Mouse (Mus musculus): ENCODE data around the gene Hsd3b1. TPM values are rescaled to one million over a fixed set of nuclear protein-coding genes. Genes with fewer than 3 reads are reported as not detected.

Hsd3b1 gene
- polyA plus RNA-seq, 1 experiment: not detected

GRCm38 (mm10) chr3:98868219-98868618, 8.6 kb upstream of the Hsd3b1 start:
- WGBS: 67% methylated on average over 2 of the region's 2 CpGs
- Histone ChIP-seq H3K4me3 (replicated peaks; ENCODE audit: control insufficient read depth, low read depth, low read length) (no peak overlapping the region), H3K27ac (ENCODE audit: control insufficient read depth, insufficient read depth, low read depth, low read length, poor library complexity) (no peak overlapping the region), H3K4me1 (ENCODE audit: control insufficient read depth, insufficient read depth, low read length) (no peaks in the 10 kb centered on the region)
- TF ChIP-seq CTCF (IDR thresholded peaks at IDR 0.05; ENCODE audit: control insufficient read depth, insufficient read depth, low read length): no peak
- TF ChIP-seq POLR2A (IDR thresholded peaks at IDR 0.05; ENCODE audit: borderline replicate concordance, control insufficient read depth, low read depth, low read length): no peak

GRCm38 (mm10) chr3:98862800-98863199, 3.2 kb upstream of the Hsd3b1 start:
- no peak overlapping the region for H3K27ac ChIP-seq (ENCODE audit: control insufficient read depth, insufficient read depth, low read depth, low read length, poor library complexity)
- no peak overlapping the region for H3K4me3 ChIP-seq (replicated peaks; ENCODE audit: control insufficient read depth, low read depth, low read length)
- TF ChIP-seq CTCF (IDR thresholded peaks at IDR 0.05; ENCODE audit: control insufficient read depth, insufficient read depth, low read length): no peak
- TF ChIP-seq POLR2A (IDR thresholded peaks at IDR 0.05; ENCODE audit: borderline replicate concordance, control insufficient read depth, low read depth, low read length): no peak
- 79% methylated on average over 1 of the region's 1 CpGs for WGBS
- H3K4me1 ChIP-seq (ENCODE audit: control insufficient read depth, insufficient read depth, low read length): no peaks in the 10 kb centered on the region

GRCm38 (mm10) chr3:98858051-98858450, 1.5 kb downstream of the Hsd3b1 start:
- WGBS: 91% methylated on average over 2 of the region's 2 CpGs
- no peaks in the 10 kb centered on the region for H3K4me1 ChIP-seq (ENCODE audit: control insufficient read depth, insufficient read depth, low read length)
- H3K4me3 ChIP-seq (replicated peaks; ENCODE audit: control insufficient read depth, low read depth, low read length): no peak overlapping the region
- no peak for TF ChIP-seq CTCF (IDR thresholded peaks at IDR 0.05; ENCODE audit: control insufficient read depth, insufficient read depth, low read length)
- TF ChIP-seq POLR2A (IDR thresholded peaks at IDR 0.05; ENCODE audit: borderline replicate concordance, control insufficient read depth, low read depth, low read length): no peak
- no peak overlapping the region for H3K27ac ChIP-seq (ENCODE audit: control insufficient read depth, insufficient read depth, low read depth, low read length, poor library complexity)

- no peak overlapping the region for H3K27ac ChIP-seq (ENCODE audit: control insufficient read depth, insufficient read depth, low read depth, low read length, poor library complexity)
- H3K4me1 ChIP-seq (ENCODE audit: control insufficient read depth, insufficient read depth, low read length): no peaks in the 10 kb centered on the region
- H3K4me3 ChIP-seq (replicated peaks; ENCODE audit: control insufficient read depth, low read depth, low read length): no peak overlapping the region
- no peak for TF ChIP-seq POLR2A (IDR thresholded peaks at IDR 0.05; ENCODE audit: borderline replicate concordance, control insufficient read depth, low read depth, low read length)
- no peak for TF ChIP-seq CTCF (IDR thresholded peaks at IDR 0.05; ENCODE audit: control insufficient read depth, insufficient read depth, low read length)
- 30% methylated on average over 1 of the region's 1 CpGs for WGBS
These were observed 2.7 kb downstream of the Hsd3b1 start for GRCm38 (mm10) chr3:98856892-98857291.

GRCm38 (mm10) chr3:98855160-98855559, 4.4 kb downstream of the Hsd3b1 start:
- no peak overlapping the region for H3K27ac ChIP-seq (ENCODE audit: control insufficient read depth, insufficient read depth, low read depth, low read length, poor library complexity)
- H3K4me3 ChIP-seq (replicated peaks; ENCODE audit: control insufficient read depth, low read depth, low read length): no peak overlapping the region
- no peaks in the 10 kb centered on the region for H3K4me1 ChIP-seq (ENCODE audit: control insufficient read depth, insufficient read depth, low read length)
- no peak for TF ChIP-seq CTCF (IDR thresholded peaks at IDR 0.05; ENCODE audit: control insufficient read depth, insufficient read depth, low read length)
- no peak for TF ChIP-seq POLR2A (IDR thresholded peaks at IDR 0.05; ENCODE audit: borderline replicate concordance, control insufficient read depth, low read depth, low read length)
- 63% methylated on average over 3 of the region's 3 CpGs for WGBS

- no peaks in the 10 kb centered on the region for H3K4me1 ChIP-seq (ENCODE audit: control insufficient read depth, insufficient read depth, low read length)
- WGBS: 30% methylated on average over 1 of the region's 1 CpGs
- no peak overlapping the region for H3K4me3 ChIP-seq (replicated peaks; ENCODE audit: control insufficient read depth, low read depth, low read length)
- H3K27ac ChIP-seq (ENCODE audit: control insufficient read depth, insufficient read depth, low read depth, low read length, poor library complexity): no peak overlapping the region
- TF ChIP-seq POLR2A (IDR thresholded peaks at IDR 0.05; ENCODE audit: borderline replicate concordance, control insufficient read depth, low read depth, low read length): no peak
- TF ChIP-seq CTCF (IDR thresholded peaks at IDR 0.05; ENCODE audit: control insufficient read depth, insufficient read depth, low read length): no peak
These were observed 5.9 kb downstream of the Hsd3b1 start for GRCm38 (mm10) chr3:98853685-98854084.

GRCm38 (mm10) chr3:98853051-98853450, 6.5 kb downstream of the Hsd3b1 start:
- H3K4me3 ChIP-seq (replicated peaks; ENCODE audit: control insufficient read depth, low read depth, low read length): no peak overlapping the region
- no peak overlapping the region for H3K27ac ChIP-seq (ENCODE audit: control insufficient read depth, insufficient read depth, low read depth, low read length, poor library complexity)
- 79% methylated on average over 3 of the region's 3 CpGs for WGBS
- H3K4me1 ChIP-seq (ENCODE audit: control insufficient read depth, insufficient read depth, low read length): no peaks in the 10 kb centered on the region
- TF ChIP-seq CTCF (IDR thresholded peaks at IDR 0.05; ENCODE audit: control insufficient read depth, insufficient read depth, low read length): no peak
- no peak for TF ChIP-seq POLR2A (IDR thresholded peaks at IDR 0.05; ENCODE audit: borderline replicate concordance, control insufficient read depth, low read depth, low read length)

GRCm38 (mm10) chr3:98852631-98853030, 7.0 kb downstream of the Hsd3b1 start:
- Histone ChIP-seq H3K4me3 (replicated peaks; ENCODE audit: control insufficient read depth, low read depth, low read length) (no peak overlapping the region), H3K4me1 (ENCODE audit: control insufficient read depth, insufficient read depth, low read length) (no peaks in the 10 kb centered on the region), H3K27ac (ENCODE audit: control insufficient read depth, insufficient read depth, low read depth, low read length, poor library complexity) (no peak overlapping the region)
- 67% methylated on average over 6 of the region's 6 CpGs for WGBS
- TF ChIP-seq POLR2A (IDR thresholded peaks at IDR 0.05; ENCODE audit: borderline replicate concordance, control insufficient read depth, low read depth, low read length) (no peak), CTCF (IDR thresholded peaks at IDR 0.05; ENCODE audit: control insufficient read depth, insufficient read depth, low read length) (no peak)

- 54% methylated on average over 2 of the region's 2 CpGs for WGBS
- Histone ChIP-seq H3K4me3 (replicated peaks; ENCODE audit: control insufficient read depth, low read depth, low read length) (no peak overlapping the region), H3K4me1 (ENCODE audit: control insufficient read depth, insufficient read depth, low read length) (no peaks in the 10 kb centered on the region), H3K27ac (ENCODE audit: control insufficient read depth, insufficient read depth, low read depth, low read length, poor library complexity) (no peak overlapping the region)
- no peak for TF ChIP-seq CTCF (IDR thresholded peaks at IDR 0.05; ENCODE audit: control insufficient read depth, insufficient read depth, low read length)
- TF ChIP-seq POLR2A (IDR thresholded peaks at IDR 0.05; ENCODE audit: borderline replicate concordance, control insufficient read depth, low read depth, low read length): no peak
These were observed 7.7 kb downstream of the Hsd3b1 start for GRCm38 (mm10) chr3:98851853-98852252.
